Mouse (Mus musculus) kidney, adult 2 months (tissue): ENCODE data around the gene Ap5z1.
A peak's percentile ranks its signal among the peaks of the same experiment; 100 is the strongest.

Experiments
- CTCF ChIP-seq: fragments of 200-500 bp; conservative IDR thresholded peaks from 2 replicates; pipeline ENCODE4 v1.5.1; 2011; ENCODE audit warnings: low read depth, mild to moderate bottlenecking, control low read depth, low read length, moderate library complexity, mixed read lengths; ENCODE audit not compliant: insufficient read depth, insufficient read length
- POLR2A ChIP-seq: fragments of 200-500 bp; IDR thresholded peaks from one replicate; pipeline ENCODE4 v1.6.1; 2011; ENCODE audit warnings: low read depth, low read length, control low read depth

GRCm38 (mm10) chr5:142482512-142482911, 18.8 kb downstream of the Ap5z1 start:
- peak; percentile 60 for TF ChIP-seq CTCF
- no peak for TF ChIP-seq POLR2A
